19 mouse cellular contexts compared by ENCODE assay signal in genomic region chr9:56651586-56651985, GRCm38 (mm10).
DNase-seq lines count a peak whose midpoint lies in the region; ATAC-seq and TF ChIP-seq lines count a peak whose summit lies in the region.
"Had no signal": no experiment of that assay in that cellular context is flagged by ENCODE, and none has a peak within 500 bp of the region (broad histone marks: within the 10 kb centered on the region; RNA-seq: fewer than 3 reads in every experiment).

No protein-coding gene starts in this region.

- peak; percentile 41 for TF ChIP-seq CTCF in layer of hippocampus, adult 2 months (conservative IDR thresholded peaks at IDR 0.05)

- ATAC-seq in megakaryocyte progenitor cell, adult 5-6 weeks (replicated peaks; ENCODE audit: poor library complexity) = no peak
- ATAC-seq: activated CD4-positive, CD25-positive, alpha-beta regulatory T cell, adult 4 months; liver, embryonic 12.5 days; midbrain, embryonic 16.5 days had no signal

- H3K4me3 ChIP-seq in layer of hippocampus, adult 2 months = no peak overlapping the region
- H3K4me3 ChIP-seq: embryonic facial prominence, embryonic 15.5 days; forebrain, embryonic 10.5 days; hindbrain, embryonic 12.5 days; kidney, embryonic 15.5 days; liver, embryonic 12.5 days had no signal

- DNase-seq in cerebellum, postnatal 14 days = peak; percentile 68
- DNase-seq in cerebellum, adult 9-11 months = no peak
- DNase-seq in layer of hippocampus, adult 2 months (ENCODE audit: low spot score in 2 of 2) = no peak
- DNase-seq in layer of hippocampus, adult 11-12 months (ENCODE audit: low spot score) = no peak
- peak; percentile 38 for DNase-seq in thymus, postnatal 4 days
- DNase-seq in thymus, postnatal 14 days = no peak
- DNase-seq in urinary bladder, adult 18-20 months (ENCODE audit: low spot score in 2 of 2) = no peak
- DNase-seq: cerebellum, adult 18-20 months; heart, postnatal 14 days; right cerebral cortex, postnatal 25 days; thymus, adult 18-20 months had no signal

- peak overlapping the region; percentile 29; the same call in 1 of the 2 replicates for H3K27ac ChIP-seq in layer of hippocampus, adult 2 months
- H3K27ac ChIP-seq: embryonic facial prominence, embryonic 15.5 days; forebrain, embryonic 10.5 days; hindbrain, embryonic 12.5 days; kidney, embryonic 15.5 days; liver, embryonic 12.5 days had no signal

Comparison
In these comparisons a context has a peak if more than half of its experiments do, and no peak if none do; other contexts are left out.
1. DNase-seq: peak in cerebellum, postnatal 14 days (2 of 2) and thymus, postnatal 4 days (single experiment); none in cerebellum, adult 9-11 months (single experiment), layer of hippocampus, adult 2 months (0 of 2), layer of hippocampus, adult 11-12 months (single experiment), thymus, postnatal 14 days (single experiment) and urinary bladder, adult 18-20 months (0 of 2).